Mouse (Mus musculus) ES-E14 (cell line): ENCODE measurements around the gene Rnaset2a. TPM values are rescaled to one million over a fixed set of nuclear protein-coding genes. Genes with fewer than 3 reads are reported as not detected.
"Not testable (repeated sequence)": the region's sequence is repeated elsewhere in the genome, so short reads cannot be mapped to it uniquely, and the experiment has no call there.

ENCODE experiments used
- DNase-seq: peaks from one replicate; pipeline ENCODE4 v3.0.0-alpha.2; 2013; ENCODE audit warnings: low read depth, low spot score
- H3K27ac ChIP-seq: 2 replicates; pipeline ENCODE4 v1.5.1; 2012; ENCODE audit warnings: low read depth, mild to moderate bottlenecking, low read length, moderate library complexity, mixed read lengths; ENCODE audit not compliant: poor library complexity, insufficient read depth, severe bottlenecking
- H3K36me3 ChIP-seq: 2 replicates; pipeline ENCODE4 v1.6.1; 2012; ENCODE audit warnings: mild to moderate bottlenecking, low read length, moderate library complexity, mixed read lengths; ENCODE audit not compliant: control insufficient read depth, poor library complexity, insufficient read depth, severe bottlenecking
- H3K4me1 ChIP-seq, 2 experiments: fragments of 150-350 bp in 1 of 2; sonication (generic) in 1 of 2; 2 replicates each; pipeline ENCODE4 v1.6.1; 2012; ENCODE audit warnings: low read length in 2 of 2, mild to moderate bottlenecking in 1 of 2, mixed read lengths in 1 of 2; ENCODE audit not compliant: control insufficient read depth in 2 of 2, insufficient read depth in 2 of 2, poor library complexity in 1 of 2
- H3K4me3 ChIP-seq, 2 experiments: fragments of 150-350 bp in 1 of 2; sonication (generic) in 1 of 2; 2 replicates each; pipeline ENCODE4 v1.5.1; 2012; ENCODE audit warnings: low read length in 2 of 2, low read depth in 1 of 2, mild to moderate bottlenecking in 1 of 2, mixed read lengths in 1 of 2; ENCODE audit not compliant: insufficient read depth in 1 of 2, poor library complexity in 1 of 2, severe bottlenecking in 1 of 2
- H3K9ac ChIP-seq: 2 replicates; pipeline ENCODE4 v1.6.1; 2012; ENCODE audit warnings: low read depth, mild to moderate bottlenecking, low read length, mixed read lengths; ENCODE audit not compliant: poor library complexity, insufficient read depth, severe bottlenecking
- H3K9me3 ChIP-seq: fragments of 150-350 bp; sonication (generic); 2 replicates; pipeline ENCODE4 v1.6.1; 2012; ENCODE audit warnings: low read depth, mild to moderate bottlenecking, low read length; ENCODE audit not compliant: control insufficient read depth, insufficient read depth
- in situ Hi-C, 2 experiments: fragments of 600-800 bp; cut with MboI; formaldehyde crosslinking; loops; one replicate each; pipeline ENCODE4 v1.15.1; 2025; ENCODE audit warnings: low sequenced_read_pairs in 2 of 2, inconsistent platforms in 1 of 2; ENCODE audit not compliant: unreplicated experiment in 2 of 2
- total RNA-seq: library from RNA; depleted of rRNA; stranded (reverse); fragments of 300-350 nt; gene quantifications from 2 replicates; pipeline ENCODE4 v1.2.3, GENCODE M21; 2012

The Rnaset2a gene
- total RNA-seq, 1 experiment = 24.5 TPM

DNA sequence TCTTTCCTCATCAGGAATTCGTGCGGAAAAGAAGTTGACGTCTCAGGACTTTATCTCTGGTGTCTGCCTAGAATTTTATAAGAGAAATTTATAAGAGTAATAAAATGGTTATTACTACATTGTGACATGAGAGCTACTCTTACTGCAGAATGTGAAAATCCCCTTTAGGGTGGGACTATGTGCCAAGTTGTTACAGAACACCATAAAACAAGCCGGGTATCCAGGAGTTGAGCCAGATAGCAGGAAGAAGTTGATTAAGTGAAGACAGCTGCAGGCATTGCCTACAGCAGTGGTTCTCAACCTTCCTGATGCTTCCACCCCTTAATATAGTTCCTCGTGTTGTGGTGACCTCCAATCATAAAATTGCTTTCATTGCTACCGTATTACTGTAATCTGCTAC, 31.0 kb downstream of the Rnaset2a start:
- H3K9me3 ChIP-seq, H3K36me3 ChIP-seq, H3K27ac ChIP-seq, H3K4me3 ChIP-seq, H3K4me1 ChIP-seq, H3K9ac ChIP-seq, DNase-seq, in situ Hi-C loops: not testable (repeated sequence)

- H3K36me3 ChIP-seq, H3K27ac ChIP-seq, H3K9ac ChIP-seq, H3K4me1 ChIP-seq, H3K4me3 ChIP-seq, H3K9me3 ChIP-seq, in situ Hi-C loops, DNase-seq: not testable (repeated sequence)
Measured at GRCm38 (mm10) chr17:8116378-8116777, 31.5 kb downstream of the Rnaset2a start.

DNA sequence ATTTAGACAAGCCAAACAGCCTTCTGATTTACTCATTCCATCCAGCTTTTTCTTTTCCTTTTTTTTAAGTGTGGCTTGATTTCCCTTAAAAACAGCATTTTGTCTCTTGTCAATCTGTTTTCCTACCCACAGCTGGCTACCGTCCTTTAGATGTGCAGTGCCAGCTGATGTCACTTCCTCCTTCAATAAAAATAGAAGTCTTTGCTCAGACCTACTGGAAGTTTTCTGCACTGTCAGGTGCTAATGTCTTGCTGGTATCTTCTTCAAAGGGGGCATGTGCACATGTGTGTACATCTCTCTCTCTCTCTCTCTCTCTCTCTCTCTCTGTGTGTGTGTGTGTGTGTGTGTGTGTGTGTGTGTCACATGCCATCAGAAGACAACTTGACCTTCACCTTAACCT, 35.7 kb downstream of the Rnaset2a start:
- H3K9me3 ChIP-seq, H3K27ac ChIP-seq, in situ Hi-C loops, H3K36me3 ChIP-seq, H3K4me3 ChIP-seq, DNase-seq, H3K9ac ChIP-seq, H3K4me1 ChIP-seq: not testable (repeated sequence)

DNA sequence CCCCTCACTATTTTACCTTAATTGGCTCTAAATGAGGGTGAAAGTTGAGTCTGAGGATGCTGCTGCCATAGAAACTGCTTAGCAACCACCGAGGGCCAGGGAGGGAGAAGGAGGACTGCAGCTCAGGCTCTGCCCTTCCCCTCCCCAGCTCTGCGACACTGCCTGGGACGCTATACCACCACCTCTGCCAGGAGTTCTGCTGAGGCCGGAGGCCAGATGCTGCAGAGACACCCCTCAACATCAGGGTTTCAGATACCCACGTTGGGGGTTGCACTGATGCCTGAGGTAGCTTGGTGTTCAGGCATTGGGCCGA, 46.6 kb downstream of the Rnaset2a start:
- H3K4me1 ChIP-seq, H3K27ac ChIP-seq, H3K36me3 ChIP-seq, H3K4me3 ChIP-seq, H3K9me3 ChIP-seq, in situ Hi-C loops, H3K9ac ChIP-seq, DNase-seq: not testable (repeated sequence)

- H3K4me3 ChIP-seq, in situ Hi-C loops, H3K9ac ChIP-seq, H3K36me3 ChIP-seq, H3K9me3 ChIP-seq, DNase-seq, H3K4me1 ChIP-seq, H3K27ac ChIP-seq: not testable (repeated sequence)
Measured at GRCm38 (mm10) chr17:8100405-8101296, 47.2 kb downstream of the Rnaset2a start.

- DNase-seq, in situ Hi-C loops, H3K4me3 ChIP-seq, H3K27ac ChIP-seq, H3K4me1 ChIP-seq, H3K36me3 ChIP-seq, H3K9ac ChIP-seq, H3K9me3 ChIP-seq: not testable (repeated sequence)
Measured at GRCm38 (mm10) chr17:8096199-8096598, 51.7 kb downstream of the Rnaset2a start.

GRCm38 (mm10) chr17:8095653-8096052, 52.2 kb downstream of the Rnaset2a start:
- H3K9ac ChIP-seq, DNase-seq, H3K36me3 ChIP-seq, H3K4me1 ChIP-seq, H3K4me3 ChIP-seq, in situ Hi-C loops, H3K9me3 ChIP-seq, H3K27ac ChIP-seq: not testable (repeated sequence)

DNA sequence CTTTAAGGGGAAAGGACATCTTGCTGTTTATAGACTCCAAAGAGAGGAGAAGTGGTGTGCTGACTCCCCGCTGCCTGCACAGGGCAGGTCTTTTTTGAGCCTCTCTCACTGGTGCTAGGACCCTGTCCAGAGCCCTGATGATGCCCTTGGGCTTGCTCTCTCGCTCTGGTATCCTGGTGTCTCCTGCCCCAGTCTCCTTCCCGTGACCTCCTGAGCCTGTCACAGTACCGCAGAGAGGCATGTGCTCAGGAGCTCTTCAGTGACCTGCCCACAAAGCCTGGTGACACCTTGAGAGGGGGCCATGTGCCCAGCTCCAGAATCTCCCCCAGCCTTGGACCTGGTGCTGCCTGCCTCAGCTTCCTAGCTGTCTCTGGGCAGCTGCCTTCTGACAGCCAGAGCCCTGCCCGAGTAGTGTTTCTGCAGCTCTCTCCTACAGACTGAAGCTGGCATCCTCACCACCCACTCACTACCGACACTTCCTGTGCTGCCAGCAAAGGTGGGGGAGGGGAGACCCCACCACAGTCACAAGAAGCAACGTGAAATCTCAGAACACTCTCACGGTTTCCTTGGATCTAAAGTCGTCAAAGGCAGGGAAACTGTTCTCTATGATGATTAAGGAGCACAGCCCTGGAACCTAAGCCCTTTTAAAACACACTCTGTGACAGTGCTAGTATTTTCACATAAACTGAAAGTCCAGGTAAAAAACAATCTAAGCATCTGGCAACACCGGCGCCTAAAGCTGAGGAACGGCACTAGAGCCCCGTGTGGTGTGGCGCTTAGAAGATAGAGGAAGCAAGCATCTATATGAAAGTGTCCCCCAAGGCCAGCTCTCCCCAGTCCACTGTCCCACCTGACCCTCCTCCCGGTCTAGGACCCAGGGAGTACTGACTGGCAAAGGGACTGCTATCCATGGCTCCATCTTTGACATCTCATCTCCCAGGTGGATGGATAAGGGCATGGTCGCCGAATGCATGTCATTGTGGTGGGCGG, 55.1 kb downstream of the Rnaset2a start:
- in situ Hi-C loops, H3K36me3 ChIP-seq, H3K9ac ChIP-seq, DNase-seq, H3K4me1 ChIP-seq, H3K4me3 ChIP-seq, H3K27ac ChIP-seq, H3K9me3 ChIP-seq: not testable (repeated sequence)
